Mouse (Mus musculus) embryonic facial prominence, embryonic 12.5 days (tissue): ENCODE measurements around the gene Pvalb. TPM values are rescaled to one million over a fixed set of nuclear protein-coding genes. Genes with fewer than 3 reads are reported as not detected.

ENCODE experiments used
- ATAC-seq: fragments of 200-750 bp; cut with Nextera tagmentation; 2 replicates; pipeline ENCODE4 v1.8.0; 2017; ENCODE audit not compliant: insufficient number of reproducible peaks, insufficient read depth, low FRiP score, low TSS enrichment
- H3K27ac ChIP-seq: fragments of 300-500 bp; sonication (generic); 2 replicates; pipeline ENCODE4 v1.5.1; 2016; ENCODE audit warnings: mild to moderate bottlenecking
- H3K27me3 ChIP-seq: fragments of 300-500 bp; sonication (generic); 2 replicates; pipeline ENCODE4 v1.6.1; 2016; ENCODE audit warnings: mild to moderate bottlenecking, moderate library complexity
- H3K36me3 ChIP-seq: fragments of 300-500 bp; sonication (generic); 2 replicates; pipeline ENCODE4 v1.6.1; 2016; ENCODE audit warnings: mild to moderate bottlenecking
- H3K4me1 ChIP-seq: fragments of 300-500 bp; sonication (generic); 2 replicates; pipeline ENCODE4 v1.6.1; 2016
- H3K4me2 ChIP-seq: fragments of 300-500 bp; sonication (generic); replicated peaks from 2 replicates; pipeline ENCODE4 v1.6.1; 2016; ENCODE audit warnings: mild to moderate bottlenecking, moderate library complexity
- H3K4me3 ChIP-seq: fragments of 300-500 bp; sonication (generic); 2 replicates; pipeline ENCODE4 v1.5.1; 2016; ENCODE audit warnings: mild to moderate bottlenecking
- H3K9ac ChIP-seq: fragments of 300-500 bp; sonication (generic); 2 replicates; pipeline ENCODE4 v1.6.1; 2016; ENCODE audit warnings: mild to moderate bottlenecking, moderate library complexity
- H3K9me3 ChIP-seq: fragments of 300-500 bp; sonication (generic); 2 replicates; pipeline ENCODE4 v1.6.1; 2016; ENCODE audit warnings: mild to moderate bottlenecking, moderate library complexity
- WGBS: fragments of 180-500 bp; shearing (Covaris S2); methylation state at CpG from one replicate; pipeline ENCODE4 v1.1.7; 2016; 5-methylcytosine and 5-hydroxymethylcytosine counted together
- polyA plus RNA-seq: library from polyadenylated mRNA; unstranded; fragments of >200 nt; fragmentation: Nextera tagmentation; extraction: Ambion mirVana; gene quantifications from 2 replicates; pipeline ENCODE4 v1.2.1, GENCODE M21; 2016

Gene Pvalb
- polyA plus RNA-seq, 1 experiment from 2014 or later: 0.46 TPM

GRCm38 (mm10) chr15:78148565-78148964 is 57.6 kb downstream of the Pvalb start:
- Histone ChIP-seq H3K9me3 (no peaks in the 10 kb centered on the region), H3K36me3 (no peaks in the 10 kb centered on the region)
- 70% methylated on average over 7 of the region's 7 CpGs for WGBS

More at GRCm38 (mm10) chr15:78148565-78148964, 57.6 kb downstream of the Pvalb start:
- Histone ChIP-seq H3K27ac (no peak overlapping the region), H3K9ac (no peak overlapping the region), H3K4me2 (no peak overlapping the region), H3K4me3 (no peak overlapping the region), H3K4me1 (no peaks in the 10 kb centered on the region), H3K27me3 (no peaks in the 10 kb centered on the region)
- ATAC-seq: no peak

Other genes with a start within 250 kb of the Pvalb start
- gene Foxred2, start 249.7 kb downstream of the Pvalb start, polyA plus RNA-seq: 8.1 and 8.6 TPM in 2 replicates
- gene Eif3d, start 235.6 kb downstream of the Pvalb start, polyA plus RNA-seq: 216 and 221 TPM in 2 replicates
- 0.03 and 0.13 TPM in 2 replicates for gene Cacng2, start 86.4 kb downstream of the Pvalb start, polyA plus RNA-seq
- gene Ift27, start 32.3 kb downstream of the Pvalb start, polyA plus RNA-seq: 90.0 and 90.5 TPM in 2 replicates
- gene Ncf4, start 38.4 kb upstream of the Pvalb start, polyA plus RNA-seq: 5.1 and 5.8 TPM in 2 replicates
- gene Csf2rb2, start 99.3 kb upstream of the Pvalb start, polyA plus RNA-seq: 0.31 and 0.35 TPM in 2 replicates
- 1.1 and 2.3 TPM in 2 replicates for gene Csf2rb, start 119.4 kb upstream of the Pvalb start, polyA plus RNA-seq
- not detected in 2 replicates for gene Tex33, start 189.5 kb upstream of the Pvalb start, polyA plus RNA-seq
- 10.1 and 11.9 TPM in 2 replicates for gene Tst, start 199.5 kb upstream of the Pvalb start, polyA plus RNA-seq
- gene Mpst, start 200.0 kb upstream of the Pvalb start, polyA plus RNA-seq: 1.6 and 2.1 TPM in 2 replicates
- gene Kctd17, start 222.2 kb upstream of the Pvalb start, polyA plus RNA-seq: 56.1 and 58.9 TPM in 2 replicates